Mouse (Mus musculus) bone marrow macrophage, adult 2 months (primary cell): ENCODE results near the gene Aqp2. TPM values are rescaled to one million over a fixed set of nuclear protein-coding genes. Genes with fewer than 3 reads are reported as not detected.
A peak's percentile ranks its signal among the peaks of the same experiment; 100 is the strongest.

Source experiments
- H3K27ac ChIP-seq: 2 replicates; pipeline ENCODE4 v1.5.1; 2012; ENCODE audit warnings: low read depth, low read length; ENCODE audit not compliant: insufficient read depth
- H3K4me1 ChIP-seq: 2 replicates; pipeline ENCODE4 v1.6.1; 2012; ENCODE audit warnings: low read length; ENCODE audit not compliant: control insufficient read depth, insufficient read depth
- H3K4me3 ChIP-seq: 2 replicates; pipeline ENCODE4 v1.5.1; 2012; ENCODE audit warnings: mild to moderate bottlenecking, low read length, moderate library complexity; ENCODE audit not compliant: insufficient read depth
- CTCF ChIP-seq: IDR thresholded peaks from 2 replicates; pipeline ENCODE4 v1.5.1; 2012; ENCODE audit warnings: low read depth, mild to moderate bottlenecking, low read length, moderate library complexity
- POLR2A ChIP-seq: IDR thresholded peaks from 2 replicates; pipeline ENCODE4 v1.6.1; 2012; ENCODE audit warnings: mild to moderate bottlenecking, low read depth, low read length, borderline replicate concordance
- polyA plus RNA-seq: library from polyadenylated mRNA; stranded (reverse); fragments of >200 nt; gene quantifications from 2 replicates; pipeline ENCODE4 v1.2.4, GENCODE M21; 2012; ENCODE audit not compliant: missing spikeins, insufficient read depth, insufficient read length

Gene Aqp2
- polyA plus RNA-seq, 1 experiment: not detected

GRCm38 (mm10) chr15:99558947-99559346, 19.9 kb upstream of the Aqp2 start:
- Histone ChIP-seq H3K27ac (no peak overlapping the region), H3K4me3 (no peak overlapping the region), H3K4me1 (no peaks in the 10 kb centered on the region)
- TF ChIP-seq CTCF (no peak), POLR2A (no peak)

GRCm38 (mm10) chr15:99560246-99560645, 18.6 kb upstream of the Aqp2 start:
- Histone ChIP-seq H3K4me1 (no peaks in the 10 kb centered on the region), H3K4me3 (no peak overlapping the region), H3K27ac (no peak overlapping the region)
- TF ChIP-seq CTCF: no peak
- TF ChIP-seq POLR2A: no peak

GRCm38 (mm10) chr15:99567371-99567770, 11.5 kb upstream of the Aqp2 start:
- Histone ChIP-seq H3K4me1 (no peaks in the 10 kb centered on the region), H3K27ac (no peak overlapping the region), H3K4me3 (no peak overlapping the region)
- no peak for TF ChIP-seq CTCF
- TF ChIP-seq POLR2A: no peak

DNA sequence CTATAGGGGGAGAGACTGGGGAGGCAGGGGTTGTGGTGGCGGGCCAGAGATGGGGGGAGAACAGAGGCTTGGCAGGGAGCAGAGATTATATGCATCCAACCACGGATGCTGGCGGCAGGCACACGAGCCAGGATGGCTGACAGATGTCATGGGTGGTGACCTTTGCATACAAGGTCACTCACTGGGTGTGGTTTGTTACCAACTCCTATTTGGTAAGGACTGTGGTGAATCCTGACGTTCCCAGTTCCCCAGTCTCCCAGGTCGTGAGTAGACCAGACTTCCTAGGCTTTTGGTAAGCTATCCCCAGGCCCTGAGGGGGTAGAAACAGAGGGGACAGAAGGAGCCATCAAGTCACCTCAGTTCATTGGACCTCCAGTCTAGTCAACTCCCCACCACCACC, 10.2 kb upstream of the Aqp2 start:
- H3K4me3 ChIP-seq: no peak overlapping the region
- TF ChIP-seq CTCF: no peak
- no peak for TF ChIP-seq POLR2A
- no peaks in the 10 kb centered on the region for H3K4me1 ChIP-seq
- H3K27ac ChIP-seq: no peak overlapping the region

DNA sequence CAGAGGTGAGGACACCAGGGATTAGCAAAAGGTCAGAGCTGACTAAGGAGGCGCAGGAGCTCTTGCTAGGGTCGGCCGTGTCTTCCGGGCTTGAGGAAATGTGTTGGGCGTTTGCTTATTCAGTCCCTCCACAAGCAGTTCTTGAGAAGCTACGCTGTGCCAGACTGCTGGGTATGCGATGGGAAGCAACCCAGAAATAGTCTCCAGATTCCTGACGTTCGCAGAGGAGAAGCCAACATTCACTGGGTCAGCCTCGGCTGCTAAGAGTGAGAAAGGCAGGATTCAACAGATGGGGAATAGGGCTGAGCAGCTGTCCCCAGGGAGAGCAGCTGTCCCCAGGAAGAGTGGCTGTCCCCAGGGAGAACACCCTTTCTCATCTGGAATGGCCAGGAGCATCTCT, 9.7 kb upstream of the Aqp2 start:
- Histone ChIP-seq H3K4me3 (no peak overlapping the region), H3K4me1 (no peaks in the 10 kb centered on the region), H3K27ac (no peak overlapping the region)
- no peak for TF ChIP-seq POLR2A
- no peak for TF ChIP-seq CTCF

DNA sequence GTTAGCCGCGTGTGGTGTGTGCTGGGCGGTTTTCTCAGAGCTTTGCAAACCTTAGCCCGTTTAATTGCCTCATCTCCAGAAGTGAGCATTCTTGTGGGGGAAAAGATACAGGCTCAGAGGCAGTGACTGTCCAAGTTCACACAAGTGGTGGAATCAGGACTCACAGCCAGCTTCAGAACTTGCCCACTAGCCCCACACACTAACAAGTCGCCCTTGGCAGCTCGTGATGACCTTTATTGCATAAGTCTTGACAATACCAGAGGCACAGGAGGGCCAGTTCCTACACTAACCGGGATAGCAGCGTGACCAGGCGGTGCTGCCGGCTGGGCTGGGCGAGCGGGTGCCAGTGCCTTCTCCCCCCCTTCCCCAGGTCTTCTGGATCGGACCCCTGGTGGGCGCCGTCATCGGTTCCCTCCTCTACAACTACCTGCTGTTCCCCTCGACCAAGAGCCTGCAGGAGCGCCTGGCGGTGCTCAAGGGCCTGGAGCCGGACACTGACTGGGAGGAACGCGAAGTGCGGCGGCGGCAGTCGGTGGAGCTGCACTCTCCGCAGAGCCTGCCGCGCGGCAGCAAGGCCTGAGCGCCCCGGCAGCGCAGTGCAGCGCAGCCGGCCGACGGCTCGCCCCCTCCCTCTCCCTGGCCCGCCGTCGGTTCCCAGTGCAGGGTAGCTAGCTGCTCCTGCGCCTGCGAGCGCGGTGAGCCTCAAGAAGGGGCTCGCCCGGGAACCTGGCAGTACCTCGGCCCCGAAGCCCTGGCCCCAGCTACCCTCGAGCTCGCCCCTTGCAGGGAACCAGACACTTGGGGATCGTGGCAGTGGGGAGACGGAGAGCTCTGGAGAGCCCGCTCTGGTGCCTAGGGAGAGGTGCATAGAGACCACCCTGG, 4.8 kb downstream of the Aqp2 start:
- Histone ChIP-seq H3K4me3 (peak overlapping the region; percentile 45), H3K27ac (no peak overlapping the region), H3K4me1 (peaks cover 14% of the 10 kb centered on the region)
- no peak for TF ChIP-seq CTCF
- TF ChIP-seq POLR2A: no peak

DNA sequence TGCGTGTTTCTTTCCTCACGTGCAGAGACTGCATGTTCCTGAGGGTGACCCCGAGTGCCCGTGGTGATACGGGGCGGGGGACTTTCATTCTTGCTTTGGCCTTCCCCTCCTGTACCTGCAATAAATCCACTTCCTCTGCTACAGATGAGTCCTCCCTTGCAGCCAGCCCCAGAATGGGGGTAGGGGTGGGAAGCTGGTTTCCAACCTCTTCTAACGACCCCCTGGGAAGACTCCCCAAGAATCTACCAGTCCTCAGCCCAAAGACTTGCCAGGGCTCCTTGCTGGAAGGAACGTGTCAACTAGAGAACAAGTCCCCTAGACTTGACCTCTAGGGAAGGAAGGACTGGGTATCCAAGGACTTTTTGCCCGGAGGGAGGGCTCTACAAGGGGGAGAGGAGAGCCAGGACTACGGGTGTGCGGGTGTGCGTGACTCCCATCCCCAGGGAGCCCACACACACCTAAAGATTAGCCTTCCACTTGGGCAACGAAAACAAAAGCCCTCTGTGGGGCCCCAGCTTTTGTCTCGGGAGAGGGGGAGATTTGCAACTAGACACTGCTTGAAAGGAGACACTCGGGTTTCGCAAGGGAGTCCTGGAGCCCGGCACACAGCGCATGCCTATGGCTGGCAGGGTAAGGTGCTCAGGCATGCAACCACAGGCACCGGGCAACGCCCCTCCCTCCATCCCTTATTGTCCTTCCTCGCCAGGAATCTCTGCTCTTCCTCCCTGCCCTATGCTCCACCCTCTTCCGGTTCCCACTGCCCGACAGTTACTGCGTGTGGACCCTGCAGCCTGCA, 5.8 kb downstream of the Aqp2 start:
- TF ChIP-seq POLR2A: no peak
- TF ChIP-seq CTCF: no peak
- Histone ChIP-seq H3K4me1 (peaks cover 14% of the 10 kb centered on the region), H3K4me3 (peak overlapping the region; percentile 45), H3K27ac (no peak overlapping the region)

GRCm38 (mm10) chr15:99585741-99586140, 6.9 kb downstream of the Aqp2 start:
- TF ChIP-seq CTCF (no peak), POLR2A (no peak)
- Histone ChIP-seq H3K4me1 (peaks cover 14% of the 10 kb centered on the region), H3K27ac (no peak overlapping the region), H3K4me3 (no peak overlapping the region)

DNA sequence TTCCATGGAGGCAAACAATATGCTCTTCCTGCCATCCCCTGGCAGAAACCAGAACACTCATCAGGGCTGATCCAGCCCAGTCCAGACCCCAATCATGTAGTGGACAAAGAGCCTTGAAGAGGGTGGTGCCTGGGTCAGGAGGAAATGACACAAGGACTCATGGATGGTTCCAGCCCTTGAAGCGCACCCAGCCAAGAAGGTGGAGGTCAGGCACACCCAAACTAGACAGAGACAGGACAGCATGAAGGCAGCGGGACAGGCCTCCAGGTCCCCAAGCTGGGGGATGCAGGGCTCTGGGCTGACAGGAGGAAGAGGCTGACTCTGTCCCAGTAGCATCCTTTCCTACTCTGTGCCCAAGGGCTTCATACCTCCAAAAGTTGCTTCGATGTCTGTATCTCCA, 7.7 kb downstream of the Aqp2 start:
- Histone ChIP-seq H3K27ac (no peak overlapping the region), H3K4me3 (no peak overlapping the region), H3K4me1 (peaks cover 14% of the 10 kb centered on the region)
- TF ChIP-seq CTCF (no peak), POLR2A (no peak)

GRCm38 (mm10) chr15:99589237-99589636, 10.4 kb downstream of the Aqp2 start:
- no peak for TF ChIP-seq POLR2A
- no peak for TF ChIP-seq CTCF
- Histone ChIP-seq H3K4me1 (peaks cover 12% of the 10 kb centered on the region), H3K4me3 (no peak overlapping the region), H3K27ac (no peak overlapping the region)
